8 mouse cellular contexts compared by ENCODE assay signal in the genomic region with DNA sequence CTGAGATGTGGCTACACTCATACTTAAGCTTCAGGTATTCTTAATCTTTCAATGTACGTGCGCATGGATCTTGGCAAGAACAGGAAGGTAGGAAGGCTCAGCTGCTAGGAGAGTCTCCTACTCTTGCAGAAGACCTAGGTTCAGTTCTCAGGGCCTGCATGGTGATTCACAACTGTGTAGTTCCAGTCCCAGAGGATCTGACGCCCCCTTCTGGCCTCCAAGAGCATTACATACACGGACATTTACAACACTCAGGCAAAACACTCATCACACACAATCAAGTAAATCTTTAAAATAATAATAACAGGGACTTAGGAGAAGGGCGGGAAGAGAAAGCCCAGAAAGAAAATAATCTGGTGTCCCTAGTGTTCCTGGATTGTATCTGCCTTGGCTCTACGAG. TPM values are rescaled to one million over a fixed set of nuclear protein-coding genes. Genes with fewer than 3 reads are reported as not detected.
DNase-seq lines count a peak whose midpoint lies in the region; ATAC-seq and TF ChIP-seq lines count a peak whose summit lies in the region.

No protein-coding gene starts in this region.

- 0 out of 2 replicates have a peak, but pooled peaks cover 3% of the 10 kb centered on the region for H3K27me3 ChIP-seq in embryonic facial prominence, embryonic 15.5 days
- H3K27me3 ChIP-seq in intestine, embryonic 14.5 days (replicated peaks; ENCODE audit: control insufficient read depth, insufficient read depth, low read length): 0 out of 2 replicates have a peak, but pooled peaks cover 3% of the 10 kb centered on the region
- no peaks in the 10 kb centered on the region for H3K27me3 ChIP-seq in lung, postnatal 0 days (replicated peaks; ENCODE audit: insufficient read depth, low read length)
- no peaks in the 10 kb centered on the region for H3K27me3 ChIP-seq in stomach, postnatal 0 days (ENCODE audit: control insufficient read depth, insufficient read depth, low read length)

- H3K9ac ChIP-seq in embryonic facial prominence, embryonic 15.5 days: no peak overlapping the region
- peak overlapping the region; percentile 20; the same call in 1 of the 2 replicates for H3K9ac ChIP-seq in intestine, embryonic 14.5 days (ENCODE audit: low read length)
- no peak overlapping the region for H3K9ac ChIP-seq in lung, postnatal 0 days (replicated peaks; ENCODE audit: low read depth)
- H3K9ac ChIP-seq in stomach, postnatal 0 days (ENCODE audit: low read length): no peak overlapping the region

- ATAC-seq in embryonic facial prominence, embryonic 15.5 days (ENCODE audit: insufficient number of reproducible peaks, low FRiP score, low TSS enrichment, low read depth): no peak
- ATAC-seq in intestine, embryonic 14.5 days (replicated peaks; ENCODE audit: low FRiP score, low TSS enrichment, low read depth): no peak
- peak; percentile 34; the same call in 1 of the 2 replicates for ATAC-seq in lung, postnatal 0 days
- no peak for ATAC-seq in stomach, postnatal 0 days (ENCODE audit: low FRiP score, low TSS enrichment)

- no peak for TF ChIP-seq EP300 in lung, postnatal 0 days (IDR thresholded peaks at IDR 0.05)
- TF ChIP-seq EP300 in stomach, postnatal 0 days (optimal IDR thresholded peaks at IDR 0.05): no peak

- no peaks in the 10 kb centered on the region for H3K9me3 ChIP-seq in embryonic facial prominence, embryonic 15.5 days (replicated peaks)
- H3K9me3 ChIP-seq in intestine, embryonic 14.5 days (ENCODE audit: control insufficient read depth, low read length): no peaks in the 10 kb centered on the region
- H3K9me3 ChIP-seq in lung, postnatal 0 days (ENCODE audit: low read length): no peaks in the 10 kb centered on the region
- H3K9me3 ChIP-seq in stomach, postnatal 0 days (ENCODE audit: control insufficient read depth, low read length): no peaks in the 10 kb centered on the region

- DNase-seq in left cerebral cortex, adult 18-20 months (ENCODE audit: low spot score in 2 of 2): peak; percentile 17 to 29
- no peak for DNase-seq in left cerebral cortex, adult 8-10 months (ENCODE audit: low spot score in 2 of 2)
- DNase-seq in MEL-GATA-1-ER (ENCODE audit: extremely low read depth, low read depth): peak; percentile 62
- DNase-seq in intestine, embryonic 14.5 days (ENCODE audit: low spot score): no peak
- peak; percentile 40 for DNase-seq in lung, postnatal 0 days (ENCODE audit: low spot score)
- no peak for DNase-seq in stomach, postnatal 0 days (ENCODE audit: low spot score)
- DNase-seq in ovary, postnatal 10 days (ENCODE audit: low spot score): no peak

- peak; percentile 70 for TF ChIP-seq CTCF in lung, postnatal 0 days (IDR thresholded peaks at IDR 0.05)
- peak; percentile 66 for TF ChIP-seq CTCF in stomach, postnatal 0 days (IDR thresholded peaks at IDR 0.05; ENCODE audit: low read depth)

- H3K36me3 ChIP-seq in embryonic facial prominence, embryonic 15.5 days: peaks cover 20% of the 10 kb centered on the region
- H3K36me3 ChIP-seq in intestine, embryonic 14.5 days (ENCODE audit: control insufficient read depth, insufficient read depth, low read length): peaks cover 23% of the 10 kb centered on the region
- no peaks in the 10 kb centered on the region for H3K36me3 ChIP-seq in lung, postnatal 0 days (ENCODE audit: insufficient read depth, low read length)
- H3K36me3 ChIP-seq in stomach, postnatal 0 days (ENCODE audit: control insufficient read depth, insufficient read depth, low read length): peaks cover 7% of the 10 kb centered on the region; the same call in 1 of the 2 replicates

- peak overlapping the region; percentile 69 for H3K4me2 ChIP-seq in embryonic facial prominence, embryonic 15.5 days (replicated peaks)
- peak overlapping the region; percentile 58 for H3K4me2 ChIP-seq in intestine, embryonic 14.5 days (ENCODE audit: low read length)
- H3K4me2 ChIP-seq in lung, postnatal 0 days (replicated peaks; ENCODE audit: low read depth, low read length): peak overlapping the region; percentile 51
- H3K4me2 ChIP-seq in stomach, postnatal 0 days (replicated peaks; ENCODE audit: low read depth): peak overlapping the region; percentile 53

- H3K4me1 ChIP-seq in embryonic facial prominence, embryonic 15.5 days: peaks cover 11% of the 10 kb centered on the region
- peaks cover 9% of the 10 kb centered on the region for H3K4me1 ChIP-seq in intestine, embryonic 14.5 days (replicated peaks; ENCODE audit: control insufficient read depth, insufficient read depth, low read length)
- H3K4me1 ChIP-seq in lung, postnatal 0 days (ENCODE audit: insufficient read depth, low read depth, low read length): no peaks in the 10 kb centered on the region
- H3K4me1 ChIP-seq in stomach, postnatal 0 days (replicated peaks; ENCODE audit: control insufficient read depth, insufficient read depth): no peaks in the 10 kb centered on the region

- H3K4me3 ChIP-seq in embryonic facial prominence, embryonic 15.5 days (replicated peaks): peak overlapping the region; percentile 43
- 0 out of 2 replicates have a peak overlapping the region, but pooled peaks have one; percentile 25 for H3K4me3 ChIP-seq in intestine, embryonic 14.5 days (ENCODE audit: low read depth, low read length)
- no peak overlapping the region for H3K4me3 ChIP-seq in lung, postnatal 0 days (ENCODE audit: low read depth, low read length)
- H3K4me3 ChIP-seq in stomach, postnatal 0 days (ENCODE audit: low read depth, low read length): no peak overlapping the region

- 52% methylated on average over 6 of the region's 6 CpGs for WGBS in embryonic facial prominence, embryonic 15.5 days
- WGBS in intestine, embryonic 14.5 days: 56% methylated on average over 6 of the region's 6 CpGs
- WGBS in lung, postnatal 0 days: 62% methylated on average over 6 of the region's 6 CpGs
- WGBS in stomach, postnatal 0 days: 54% methylated on average over 6 of the region's 6 CpGs

- no peak overlapping the region for H3K27ac ChIP-seq in embryonic facial prominence, embryonic 15.5 days (replicated peaks)
- no peak overlapping the region for H3K27ac ChIP-seq in intestine, embryonic 14.5 days (ENCODE audit: low read depth)
- no peak overlapping the region for H3K27ac ChIP-seq in lung, postnatal 0 days (ENCODE audit: low read length)
- no peak overlapping the region for H3K27ac ChIP-seq in stomach, postnatal 0 days (replicated peaks)

RNA-seq across cellular contexts. Expression of a gene that starts 14.8 kb away (rescaled TPM):
- total RNA-seq in left cerebral cortex, adult 18-20 months (2021): 1 to 10 TPM; 3.7 to 4.3 TPM
- 1 to 10 TPM; 3.8 to 4.6 (median 4.1) TPM for total RNA-seq in left cerebral cortex, adult 8-10 months (2022)
- 9.2 and 10.8 TPM in 2 replicates for polyA plus RNA-seq in embryonic facial prominence, embryonic 15.5 days (2015; fragmentation: Nextera tagmentation; extraction: Ambion mirVana)
- polyA plus RNA-seq in intestine, embryonic 14.5 days (2014; fragmentation: Nextera tagmentation; extraction: Ambion mirVana): 11.3 and 13.1 TPM in 2 replicates
- 8.2 and 8.3 TPM in 2 replicates for polyA plus RNA-seq in lung, postnatal 0 days (2015; fragmentation: Nextera tagmentation; extraction: Ambion mirVana)
- polyA plus RNA-seq in stomach, postnatal 0 days (2015; fragmentation: Nextera tagmentation; extraction: Ambion mirVana): 6.5 and 7.5 TPM in 2 replicates

RNA-seq across cellular contexts. Expression of a gene that starts 31.0 kb away (rescaled TPM):
- not detected for total RNA-seq in left cerebral cortex, adult 18-20 months (2021)
- total RNA-seq in left cerebral cortex, adult 8-10 months (2022): not detected
- 1.9 and 2.1 TPM in 2 replicates for polyA plus RNA-seq in embryonic facial prominence, embryonic 15.5 days (2015; fragmentation: Nextera tagmentation; extraction: Ambion mirVana)
- polyA plus RNA-seq in intestine, embryonic 14.5 days (2014; fragmentation: Nextera tagmentation; extraction: Ambion mirVana): not detected in 2 replicates
- not detected in 2 replicates for polyA plus RNA-seq in lung, postnatal 0 days (2015; fragmentation: Nextera tagmentation; extraction: Ambion mirVana)
- polyA plus RNA-seq in stomach, postnatal 0 days (2015; fragmentation: Nextera tagmentation; extraction: Ambion mirVana): 0.78 and 0.93 TPM in 2 replicates

RNA-seq across cellular contexts. Expression of a gene that starts 38.9 kb away (rescaled TPM):
- total RNA-seq in left cerebral cortex, adult 18-20 months (2021): not detected
- not detected for total RNA-seq in left cerebral cortex, adult 8-10 months (2022)
- 0.68 and 1.0 TPM in 2 replicates for polyA plus RNA-seq in embryonic facial prominence, embryonic 15.5 days (2015; fragmentation: Nextera tagmentation; extraction: Ambion mirVana)
- polyA plus RNA-seq in intestine, embryonic 14.5 days (2014; fragmentation: Nextera tagmentation; extraction: Ambion mirVana): 0.27 and 0.42 TPM in 2 replicates
- polyA plus RNA-seq in lung, postnatal 0 days (2015; fragmentation: Nextera tagmentation; extraction: Ambion mirVana): 0.73 and 1.0 TPM in 2 replicates
- polyA plus RNA-seq in stomach, postnatal 0 days (2015; fragmentation: Nextera tagmentation; extraction: Ambion mirVana): 0.78 and 1.2 TPM in 2 replicates

Comparison
In these comparisons a context has a peak if more than half of its experiments do, and no peak if none do; other contexts are left out.
1. DNase-seq: peak in left cerebral cortex, adult 18-20 months (2 of 2), MEL-GATA-1-ER (single experiment) and lung, postnatal 0 days (single experiment); none in left cerebral cortex, adult 8-10 months (0 of 2), intestine, embryonic 14.5 days (single experiment), stomach, postnatal 0 days (single experiment) and ovary, postnatal 10 days (single experiment).
2. H3K4me3 ChIP-seq: peak in embryonic facial prominence, embryonic 15.5 days (single experiment) and intestine, embryonic 14.5 days (single experiment); none in lung, postnatal 0 days (single experiment) and stomach, postnatal 0 days (single experiment).
3. Peak in every context shown above with its lines, with median percentiles within 50 percentile points of each other: H3K4me2 ChIP-seq.